Mouse (Mus musculus) cerebellum, adult 11 months (tissue): ENCODE results near the gene Psg16.

Source experiments
- DNase-seq: peaks from one replicate; pipeline ENCODE4 v3.0.0; 2022

Gene Psg16

DNA sequence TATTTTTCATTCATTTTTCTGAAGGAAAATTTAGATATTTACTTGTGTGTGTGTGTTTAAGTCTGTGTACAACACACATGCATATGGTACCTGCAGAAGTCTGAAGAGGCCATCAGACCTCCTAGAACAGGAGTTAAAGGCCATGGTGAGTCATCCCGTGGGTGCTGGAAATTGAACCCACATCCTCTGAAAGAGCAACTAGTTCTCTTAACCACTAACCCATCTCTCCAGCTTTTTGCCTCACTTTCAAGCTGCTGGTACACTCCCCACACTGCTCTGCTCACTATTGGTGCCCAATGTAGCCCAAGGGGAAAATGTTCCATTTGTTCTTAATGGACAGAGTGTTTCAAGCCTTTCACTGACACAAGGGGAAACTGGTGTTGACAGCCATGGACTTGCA lies 61.5 kb downstream of the Psg16 start:
- DNase-seq, result no peak

DNA sequence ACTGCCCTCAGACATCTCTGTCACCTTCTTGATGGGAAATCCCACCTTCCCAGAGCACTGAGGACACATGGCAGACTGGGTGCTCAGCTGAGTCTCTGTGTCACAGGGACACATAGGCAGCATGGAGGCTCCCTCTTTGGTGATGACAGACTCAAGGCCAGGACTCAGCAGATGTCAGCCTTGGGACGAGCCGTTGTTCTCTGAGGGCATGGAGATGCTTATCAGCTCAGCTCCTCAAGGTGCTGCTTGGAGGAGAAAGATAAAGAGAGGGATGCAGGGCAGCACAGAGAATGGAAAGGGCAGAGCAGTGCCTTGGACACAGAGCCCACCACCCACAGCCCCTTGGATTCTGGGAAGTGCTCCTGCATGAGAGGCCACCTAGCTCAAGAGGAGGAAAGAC lies 76.1 kb downstream of the Psg16 start, which contains the start of gene Ceacam3:
Gene Ceacam3, plus strand, starts transcription at position 352 of the 400 bp plus-strand sequence.
- no peak for DNase-seq

DNA sequence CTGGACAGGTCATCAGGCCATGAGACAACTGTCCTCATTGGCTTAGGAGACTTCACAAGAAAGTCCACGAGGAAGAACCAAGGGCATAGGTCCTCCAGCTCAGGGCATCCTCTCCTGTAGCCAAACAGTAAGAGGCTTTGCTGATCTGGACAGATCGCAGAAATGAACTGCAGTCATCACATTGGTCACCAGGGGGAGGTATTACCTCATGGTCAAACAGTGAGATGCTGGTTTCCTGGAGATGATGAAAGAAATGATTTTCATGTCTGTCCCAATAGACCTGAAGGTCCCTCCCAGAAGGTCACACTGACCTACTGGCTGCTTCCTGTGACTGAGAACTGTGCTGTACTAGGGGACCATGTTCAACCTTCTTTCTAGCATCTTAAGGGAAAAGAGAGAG lies 81.8 kb downstream of the Psg16 start:
- DNase-seq, result peak; percentile 76

DNA sequence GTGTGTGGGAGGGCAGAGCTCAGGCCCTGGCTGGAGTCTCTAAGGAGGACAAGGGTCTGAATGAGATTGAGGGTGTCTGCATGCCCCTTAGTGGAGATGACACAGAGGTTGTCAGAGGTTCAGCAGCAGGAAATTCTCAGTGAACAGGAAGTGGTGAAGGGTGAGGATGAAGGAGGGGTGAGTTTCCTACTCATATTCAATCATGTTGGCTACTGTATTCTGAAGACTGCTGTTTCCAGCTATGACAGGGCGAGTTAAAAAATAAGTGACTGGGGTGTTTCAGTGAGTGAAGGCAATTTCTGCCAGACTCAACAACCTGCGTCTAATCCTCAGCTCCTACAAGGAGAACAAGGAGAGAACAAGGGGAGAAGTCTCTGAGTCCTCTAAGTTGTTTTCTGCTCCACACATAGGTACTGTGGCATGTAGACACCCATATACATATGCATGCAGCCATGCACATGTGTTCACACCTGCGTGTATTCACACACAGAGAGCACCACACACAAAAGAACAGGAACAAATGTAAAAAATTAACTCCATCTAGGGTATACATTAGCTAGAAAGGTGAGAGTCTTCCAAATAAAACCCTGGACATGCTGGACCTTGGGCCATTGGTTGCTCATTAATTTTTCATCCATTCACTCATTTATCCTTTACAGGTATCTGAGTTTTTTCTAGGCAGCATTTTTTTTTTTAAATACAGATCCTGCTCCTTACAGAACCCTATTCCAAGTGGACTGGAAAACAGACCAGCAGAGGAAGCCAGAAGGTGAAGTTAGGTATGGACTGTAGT lies 83.2 kb downstream of the Psg16 start:
- no peak for DNase-seq

DNA sequence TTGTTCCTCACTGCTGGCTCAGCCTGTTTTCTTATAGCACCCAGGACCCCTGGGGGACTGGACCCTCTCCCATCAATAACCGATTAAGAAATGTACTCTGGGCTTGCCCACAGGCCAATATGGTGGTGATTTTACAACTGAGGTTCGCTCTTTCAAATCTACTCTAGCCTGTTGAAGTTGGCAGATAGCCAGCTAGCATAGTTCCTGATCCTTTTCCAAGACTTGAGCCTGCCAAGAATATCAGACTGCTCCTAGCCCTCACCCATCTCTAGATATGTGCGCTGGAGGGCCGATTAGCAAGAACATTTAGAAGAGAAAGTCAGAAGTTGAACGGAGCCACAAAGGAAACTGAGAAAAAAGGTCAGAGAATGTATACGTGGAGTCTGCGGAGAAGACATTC lies 85.2 kb downstream of the Psg16 start:
- DNase-seq, result peak; percentile 23

DNA sequence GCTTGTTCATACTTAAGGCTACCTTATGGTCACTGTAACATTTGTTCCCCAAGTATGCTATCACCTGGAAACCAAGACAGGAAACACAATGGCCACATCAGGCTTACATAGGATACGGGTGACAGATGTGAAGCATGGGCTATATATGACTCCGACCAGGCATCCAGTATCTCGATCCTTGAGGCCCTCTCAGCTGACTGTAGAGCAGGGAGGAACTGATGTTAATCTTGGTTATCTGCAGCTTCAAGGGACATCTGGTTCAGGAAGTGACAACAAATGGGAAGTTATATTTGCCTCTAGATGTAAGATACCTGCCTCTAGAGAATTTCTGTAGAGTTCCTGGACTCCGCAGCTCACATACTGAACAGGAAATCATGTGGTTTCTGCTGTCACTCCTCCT lies 98.0 kb downstream of the Psg16 start:
- DNase-seq, result no peak
